Mouse (Mus musculus) embryonic facial prominence, embryonic 10.5 days (tissue): Measurements from ENCODE around the gene Elovl5. TPM values are rescaled to one million over a fixed set of nuclear protein-coding genes. Genes with fewer than 3 reads are reported as not detected.

ENCODE experiments used
- DNase-seq: peaks from one replicate; pipeline ENCODE4 v3.0.0-alpha.2; 2017; ENCODE audit warnings: low spot score
- H3K27ac ChIP-seq: fragments of 300-500 bp; sonication (generic); replicated peaks from 2 replicates; pipeline ENCODE4 v1.5.1; 2016; ENCODE audit warnings: mild to moderate bottlenecking
- H3K27me3 ChIP-seq: fragments of 300-500 bp; sonication (generic); replicated peaks from 2 replicates; pipeline ENCODE4 v1.6.1; 2016; ENCODE audit warnings: low read depth, mild to moderate bottlenecking; ENCODE audit not compliant: poor library complexity, severe bottlenecking
- H3K36me3 ChIP-seq: fragments of 300-500 bp; sonication (generic); replicated peaks from 2 replicates; pipeline ENCODE4 v1.6.1; 2016; ENCODE audit warnings: mild to moderate bottlenecking, moderate library complexity
- H3K4me1 ChIP-seq: fragments of 300-500 bp; sonication (generic); 2 replicates; pipeline ENCODE4 v1.6.1; 2016
- H3K4me3 ChIP-seq: fragments of 300-500 bp; sonication (generic); 2 replicates; pipeline ENCODE4 v1.5.1; 2016; ENCODE audit warnings: mild to moderate bottlenecking, moderate library complexity
- H3K9me3 ChIP-seq: fragments of 300-500 bp; sonication (generic); 2 replicates; pipeline ENCODE4 v1.6.1; 2016; ENCODE audit warnings: mild to moderate bottlenecking
- whole genome bisulfite sequencing: fragments of 180-500 bp; shearing (Covaris S2); methylation state at CpG from one replicate; pipeline ENCODE4 v1.1.7; 2016; 5-methylcytosine and 5-hydroxymethylcytosine counted together
- polyA plus RNA-seq: library from polyadenylated mRNA; unstranded; fragments of >200 nt; fragmentation: Nextera tagmentation; extraction: Ambion mirVana; gene quantifications from 2 replicates; pipeline ENCODE4 v1.2.1, GENCODE M21; 2016

Gene Elovl5
- polyA plus RNA-seq, 1 experiment from 2014 or later, result 90.4 TPM

DNA sequence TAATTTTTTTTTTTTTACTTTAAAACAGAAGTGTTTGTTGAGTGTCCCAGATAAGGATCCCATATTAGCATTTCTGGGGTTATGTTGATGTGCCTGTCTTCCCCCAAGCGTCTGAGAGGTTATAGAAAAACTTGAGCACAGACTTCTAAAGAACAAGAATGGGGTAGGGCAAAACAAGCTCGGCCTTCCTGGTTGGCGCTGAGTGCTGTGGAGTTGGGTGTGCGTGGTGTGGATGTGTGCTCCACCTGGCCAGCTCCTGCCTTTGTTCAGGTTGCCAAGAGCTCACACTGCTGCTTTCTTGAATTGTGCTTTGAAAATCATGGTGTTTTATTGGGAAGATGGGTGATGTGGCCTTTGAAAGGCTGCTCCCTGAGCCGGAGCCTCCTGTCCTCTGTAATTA is 48.1 kb downstream of the Elovl5 start:
- Histone ChIP-seq H3K4me3 (no peak overlapping the region), H3K27ac (no peak overlapping the region), H3K27me3 (no peaks in the 10 kb centered on the region), H3K9me3 (no peaks in the 10 kb centered on the region), H3K4me1 (peaks cover 28% of the 10 kb centered on the region), H3K36me3 (peaks cover 43% of the 10 kb centered on the region)
- WGBS, result 77% methylated on average over 5 of the region's 5 CpGs
- DNase-seq, result no peak

DNA sequence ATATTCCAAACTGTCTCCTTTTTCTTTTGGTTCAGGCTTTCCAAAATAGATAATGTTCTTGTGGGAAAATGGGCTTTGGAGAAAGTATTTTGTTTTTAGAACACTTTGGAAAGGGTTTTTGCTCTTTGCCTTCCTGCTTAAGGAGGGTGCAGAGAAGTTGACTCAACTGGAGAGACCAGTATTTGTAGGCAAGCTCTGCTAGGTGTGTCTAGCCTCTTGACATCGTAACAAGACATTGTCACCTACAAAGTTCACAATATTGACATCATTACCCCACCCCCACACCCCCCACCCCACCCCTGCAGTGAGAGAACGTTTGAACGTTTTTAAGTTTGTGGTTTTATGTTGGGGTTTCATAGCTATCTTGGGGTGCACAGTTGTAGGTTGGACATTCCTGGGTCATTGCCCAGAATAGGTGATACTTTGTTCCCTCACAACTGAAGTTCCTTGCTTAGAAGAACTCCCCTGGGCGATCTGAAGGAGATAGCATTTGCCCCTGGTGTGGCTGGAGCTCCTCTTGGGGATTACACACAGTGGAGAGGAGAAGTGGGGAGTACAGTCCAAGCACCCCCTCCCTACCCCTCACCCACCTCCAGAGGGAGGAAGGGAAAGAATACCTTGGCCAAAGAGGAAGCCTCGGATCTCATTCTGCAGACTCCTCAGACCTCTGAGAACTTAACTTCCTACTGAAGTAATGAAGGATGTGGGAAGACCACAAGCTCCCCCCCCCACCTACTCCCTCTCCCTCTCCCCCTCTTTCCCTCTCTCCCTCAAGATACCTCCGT is 48.8 kb downstream of the Elovl5 start:
- H3K4me3 ChIP-seq, result no peak overlapping the region
- 85% methylated on average over 6 of the region's 6 CpGs for WGBS
- H3K36me3 ChIP-seq, result peaks cover 37% of the 10 kb centered on the region
- peaks cover 34% of the 10 kb centered on the region for H3K4me1 ChIP-seq
- H3K9me3 ChIP-seq, result no peaks in the 10 kb centered on the region
- DNase-seq, result no peak
- no peak overlapping the region for H3K27ac ChIP-seq
- no peaks in the 10 kb centered on the region for H3K27me3 ChIP-seq

DNA sequence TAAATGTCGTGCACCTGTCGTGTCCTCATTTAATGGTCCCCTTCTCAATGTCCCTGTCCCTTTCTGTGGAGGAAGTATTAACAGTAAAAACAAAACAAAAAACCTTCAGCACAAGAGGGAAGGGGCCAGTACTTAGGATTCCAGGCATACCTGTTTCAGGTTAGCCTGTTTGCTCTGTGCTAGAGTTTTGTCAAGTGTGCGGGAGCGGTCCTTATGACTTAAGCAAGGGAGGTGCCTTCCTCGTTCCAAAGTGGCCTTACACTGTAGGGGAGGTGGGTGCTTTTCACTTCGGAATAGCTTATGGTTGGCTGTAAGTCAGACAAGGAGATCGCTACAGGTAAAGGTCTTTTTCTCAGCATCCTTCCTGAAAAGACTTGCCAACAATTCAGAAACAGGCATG is 49.7 kb downstream of the Elovl5 start:
- no peak overlapping the region for H3K27ac ChIP-seq
- 90% methylated on average over 7 of the region's 7 CpGs for WGBS
- peaks cover 35% of the 10 kb centered on the region for H3K36me3 ChIP-seq
- H3K9me3 ChIP-seq, result no peaks in the 10 kb centered on the region
- no peaks in the 10 kb centered on the region for H3K27me3 ChIP-seq
- H3K4me3 ChIP-seq, result no peak overlapping the region
- peaks cover 43% of the 10 kb centered on the region for H3K4me1 ChIP-seq
- no peak for DNase-seq

DNA sequence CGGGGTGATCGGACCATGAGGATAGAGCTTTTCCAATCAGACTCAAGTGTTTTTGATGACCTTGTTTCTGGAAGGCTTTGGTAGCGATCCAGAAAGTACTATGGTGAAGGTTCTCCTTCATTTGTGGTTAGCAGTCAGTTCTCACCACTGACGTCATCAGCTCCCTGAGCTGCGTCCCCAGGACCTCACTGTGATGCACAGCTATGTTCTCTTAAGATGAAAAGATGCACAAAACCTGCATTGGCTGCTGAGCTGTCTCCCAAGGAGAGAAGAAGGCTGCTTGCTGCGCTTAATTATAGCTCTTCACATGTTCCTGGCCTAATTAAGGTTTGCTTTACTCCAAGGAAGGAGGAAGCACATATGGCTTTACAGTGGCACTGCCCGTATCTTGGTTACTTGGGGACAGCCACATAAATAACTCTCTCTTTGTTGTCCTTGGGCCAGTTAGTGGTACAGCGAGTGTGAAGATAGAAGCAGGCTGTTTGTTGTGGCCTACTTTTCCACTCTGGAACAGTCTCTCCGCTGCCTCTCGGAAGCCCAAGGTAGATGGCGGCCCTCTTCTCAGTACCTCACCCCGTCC is 50.5 kb downstream of the Elovl5 start:
- H3K4me1 ChIP-seq, result peaks cover 43% of the 10 kb centered on the region
- H3K9me3 ChIP-seq, result no peaks in the 10 kb centered on the region
- no peaks in the 10 kb centered on the region for H3K27me3 ChIP-seq
- no peak overlapping the region for H3K27ac ChIP-seq
- no peak overlapping the region for H3K4me3 ChIP-seq
- H3K36me3 ChIP-seq, result peaks cover 37% of the 10 kb centered on the region
- WGBS, result 91% methylated on average over 12 of the region's 12 CpGs
- DNase-seq, result no peak

DNA sequence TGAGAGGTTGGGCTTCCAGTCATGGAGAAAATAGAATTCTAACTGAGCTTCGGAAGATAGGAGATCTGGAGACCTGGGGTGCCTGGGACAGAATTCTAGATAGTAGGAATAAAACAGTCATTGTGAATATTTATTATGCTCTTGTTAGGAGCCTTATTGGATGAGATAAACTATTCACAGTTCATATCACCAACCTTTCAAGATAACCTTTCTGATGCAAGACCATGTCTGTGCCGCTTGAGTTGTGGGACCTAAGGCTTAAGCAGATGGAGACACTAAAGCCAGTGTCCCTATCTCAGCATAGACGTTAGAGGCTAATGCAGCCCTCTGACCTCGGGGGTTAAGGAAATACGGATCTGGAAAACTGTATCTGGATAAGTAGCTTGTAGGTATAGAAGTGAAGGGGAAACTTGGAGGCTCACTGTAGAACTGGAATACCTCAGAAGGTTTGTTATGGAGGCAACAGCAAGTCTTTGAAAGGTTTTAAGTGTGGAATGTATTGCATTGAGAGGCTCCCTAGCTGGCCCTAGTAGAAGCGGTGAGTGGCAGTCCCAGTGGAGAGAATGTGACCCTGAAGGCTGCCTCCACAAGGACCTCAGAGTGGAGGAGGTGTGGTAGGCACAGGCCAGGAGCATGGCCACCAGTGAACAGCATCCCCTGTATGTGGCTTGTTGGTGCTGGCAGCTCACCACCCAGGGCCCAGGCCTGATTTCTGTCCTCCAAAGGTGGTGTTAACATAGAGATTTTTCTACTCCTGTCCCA is 52.2 kb downstream of the Elovl5 start:
- H3K27ac ChIP-seq, result no peak overlapping the region
- peaks cover 26% of the 10 kb centered on the region for H3K4me1 ChIP-seq
- DNase-seq, result no peak
- no peaks in the 10 kb centered on the region for H3K9me3 ChIP-seq
- no peak overlapping the region for H3K4me3 ChIP-seq
- peaks cover 31% of the 10 kb centered on the region for H3K36me3 ChIP-seq
- H3K27me3 ChIP-seq, result no peaks in the 10 kb centered on the region
- 86% methylated on average over 6 of the region's 6 CpGs for WGBS

DNA sequence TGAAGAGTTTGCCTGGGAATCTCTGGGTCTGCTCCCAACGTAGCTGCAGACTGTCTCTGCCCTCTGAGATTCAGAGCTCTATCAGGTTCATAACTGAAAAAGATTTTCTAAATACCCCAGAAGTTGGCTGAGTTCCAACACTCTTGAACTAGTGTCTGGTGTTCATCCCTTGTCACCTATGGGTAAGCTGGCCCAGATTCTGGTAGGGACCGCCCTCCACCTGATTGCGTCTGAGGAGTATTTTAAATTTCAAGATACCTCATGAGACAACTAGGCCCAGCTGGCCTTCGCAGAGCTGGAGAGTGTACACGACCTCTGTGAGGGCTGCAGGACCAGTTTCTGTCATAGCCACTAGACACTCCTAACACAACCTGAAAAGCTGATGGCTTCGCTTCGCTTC is 61.8 kb downstream of the Elovl5 start:
- DNase-seq, result no peak
- H3K4me1 ChIP-seq, result no peaks in the 10 kb centered on the region
- H3K27ac ChIP-seq, result no peak overlapping the region
- H3K36me3 ChIP-seq, result peaks cover 89% of the 10 kb centered on the region
- H3K9me3 ChIP-seq, result no peaks in the 10 kb centered on the region
- no peaks in the 10 kb centered on the region for H3K27me3 ChIP-seq
- WGBS, result 95% methylated on average over 7 of the region's 7 CpGs
- no peak overlapping the region for H3K4me3 ChIP-seq

DNA sequence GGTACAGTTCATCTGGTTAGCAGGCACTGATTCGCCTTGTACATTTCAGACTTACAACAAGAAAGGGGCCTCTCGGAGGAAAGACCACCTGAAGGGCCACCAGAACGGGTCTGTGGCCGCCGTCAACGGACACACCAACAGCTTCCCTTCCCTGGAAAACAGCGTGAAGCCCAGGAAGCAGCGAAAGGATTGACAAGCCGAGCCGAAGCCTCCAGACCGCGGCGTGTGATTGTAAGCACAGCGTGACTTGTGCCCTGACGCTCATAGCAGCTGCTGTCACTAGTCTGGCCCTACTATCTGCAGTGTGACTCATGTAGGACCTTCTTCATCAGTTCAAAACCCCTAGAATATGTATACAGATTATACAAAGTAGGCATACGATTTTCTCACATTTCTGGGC is 65.5 kb downstream of the Elovl5 start:
- Histone ChIP-seq H3K27ac (no peak overlapping the region), H3K36me3 (peaks cover 81% of the 10 kb centered on the region), H3K4me3 (no peak overlapping the region), H3K4me1 (peaks cover 4% of the 10 kb centered on the region; the same call in 1 of the 2 replicates), H3K27me3 (no peaks in the 10 kb centered on the region), H3K9me3 (no peaks in the 10 kb centered on the region)
- DNase-seq, result no peak
- WGBS, result 93% methylated on average over 16 of the region's 16 CpGs

GRCm38 (mm10) chr9:77983521-77983920 is 66.4 kb downstream of the Elovl5 start:
- 89% methylated on average over 6 of the region's 6 CpGs for WGBS
- no peak for DNase-seq
- no peak overlapping the region for H3K27ac ChIP-seq
- peaks cover 71% of the 10 kb centered on the region for H3K36me3 ChIP-seq
- H3K9me3 ChIP-seq, result no peaks in the 10 kb centered on the region
- H3K4me3 ChIP-seq, result no peak overlapping the region
- peaks cover 4% of the 10 kb centered on the region; the same call in 1 of the 2 replicates for H3K4me1 ChIP-seq
- no peaks in the 10 kb centered on the region for H3K27me3 ChIP-seq

DNA sequence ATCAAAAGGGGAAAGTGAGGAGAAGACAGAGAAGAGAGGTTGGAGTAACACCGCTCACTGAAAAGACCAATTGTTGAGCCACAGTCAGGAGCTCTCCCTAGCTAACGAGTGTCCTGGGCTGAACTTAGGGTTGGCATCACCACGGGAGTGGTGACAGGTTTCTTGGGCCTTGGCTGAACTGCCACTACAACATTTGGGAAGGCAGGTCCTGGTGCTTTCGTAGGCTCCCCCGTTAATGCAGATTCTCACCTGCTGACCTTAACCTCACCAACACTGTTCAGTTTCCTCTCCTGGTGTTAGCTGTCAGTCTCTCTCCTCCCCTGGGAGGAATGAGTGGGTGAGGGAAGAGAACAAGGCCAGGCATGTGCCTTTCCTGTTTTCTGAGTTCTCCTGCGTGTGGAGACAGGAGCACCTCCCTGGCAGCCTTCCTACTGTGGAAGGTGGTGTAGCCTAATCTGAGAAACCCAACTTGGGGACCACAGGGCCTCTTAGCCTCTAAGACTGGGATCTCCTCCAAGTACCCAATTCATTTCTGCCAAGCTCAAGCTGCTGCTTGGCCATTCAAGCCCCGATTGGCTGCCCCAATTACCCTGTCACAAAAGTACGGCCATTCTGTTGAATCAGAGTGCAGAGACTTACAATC is 69.1 kb downstream of the Elovl5 start:
- H3K27me3 ChIP-seq, result no peaks in the 10 kb centered on the region
- H3K4me1 ChIP-seq, result peaks cover 7% of the 10 kb centered on the region; the same call in 1 of the 2 replicates
- no peak for DNase-seq
- peaks cover 44% of the 10 kb centered on the region for H3K36me3 ChIP-seq
- WGBS, result 77% methylated on average over 8 of the region's 8 CpGs
- H3K4me3 ChIP-seq, result no peak overlapping the region
- no peaks in the 10 kb centered on the region for H3K9me3 ChIP-seq
- no peak overlapping the region for H3K27ac ChIP-seq

DNA sequence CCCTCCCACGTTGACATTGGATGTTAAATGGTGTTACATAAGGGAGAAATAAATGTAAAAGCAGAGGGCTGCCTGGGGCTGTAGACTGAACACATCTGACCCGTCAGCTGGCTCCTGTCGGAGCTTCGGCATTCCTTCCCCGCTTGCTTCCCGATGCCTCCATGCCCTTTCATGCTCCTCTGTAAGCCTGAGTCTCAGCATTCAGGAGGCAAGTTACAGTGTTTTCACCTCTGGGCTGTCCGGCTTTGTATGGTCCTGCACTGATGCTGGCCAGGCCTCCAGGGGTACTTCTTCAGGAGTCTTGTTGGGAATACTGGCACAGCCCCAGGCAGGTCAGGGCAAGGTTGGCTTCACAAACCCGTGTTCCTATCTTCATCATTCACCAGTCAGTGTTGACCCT is 72.5 kb downstream of the Elovl5 start:
- Histone ChIP-seq H3K4me1 (peaks cover 7% of the 10 kb centered on the region; the same call in 1 of the 2 replicates), H3K36me3 (peaks cover 10% of the 10 kb centered on the region), H3K27ac (no peak overlapping the region), H3K4me3 (no peak overlapping the region), H3K9me3 (no peaks in the 10 kb centered on the region), H3K27me3 (no peaks in the 10 kb centered on the region)
- 66% methylated on average over 8 of the region's 8 CpGs for WGBS
- DNase-seq, result no peak

GRCm38 (mm10) chr9:77990278-77990677 is 73.1 kb downstream of the Elovl5 start:
- peaks cover 7% of the 10 kb centered on the region; the same call in 1 of the 2 replicates for H3K4me1 ChIP-seq
- no peaks in the 10 kb centered on the region for H3K27me3 ChIP-seq
- H3K27ac ChIP-seq, result no peak overlapping the region
- DNase-seq, result no peak
- H3K36me3 ChIP-seq, result peaks cover 4% of the 10 kb centered on the region
- WGBS, result 71% methylated on average over 8 of the region's 8 CpGs
- H3K9me3 ChIP-seq, result no peaks in the 10 kb centered on the region
- no peak overlapping the region for H3K4me3 ChIP-seq

DNA sequence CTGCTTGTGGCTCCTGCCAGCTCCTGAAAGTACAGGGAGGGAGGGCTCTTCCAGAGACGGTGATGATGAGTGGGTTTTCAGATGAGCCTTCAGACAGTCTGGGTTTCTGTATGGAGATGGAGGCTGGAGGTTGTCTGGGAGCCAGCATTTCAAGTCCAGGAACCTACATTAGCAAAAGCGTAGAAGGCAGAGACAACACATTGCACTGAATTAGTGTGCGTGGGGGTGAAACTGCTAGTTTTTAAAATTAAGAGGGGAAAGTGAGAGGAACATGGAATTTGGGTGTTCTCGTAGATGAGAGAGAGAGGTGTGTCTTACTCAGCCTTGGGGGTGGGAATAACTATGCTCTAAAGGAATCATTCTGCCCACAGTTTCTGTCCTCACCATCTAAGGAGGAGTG is 74.5 kb downstream of the Elovl5 start:
- no peak overlapping the region for H3K4me3 ChIP-seq
- 0 out of 2 replicates have a peak, but pooled peaks cover 3% of the 10 kb centered on the region for H3K4me1 ChIP-seq
- 91% methylated on average over 4 of the region's 4 CpGs for WGBS
- no peak overlapping the region for H3K27ac ChIP-seq
- H3K27me3 ChIP-seq, result no peaks in the 10 kb centered on the region
- no peak for DNase-seq
- H3K9me3 ChIP-seq, result no peaks in the 10 kb centered on the region
- H3K36me3 ChIP-seq, result no peaks in the 10 kb centered on the region
